Mouse (Mus musculus): ENCODE measurements around the gene Ier5.

DNA sequence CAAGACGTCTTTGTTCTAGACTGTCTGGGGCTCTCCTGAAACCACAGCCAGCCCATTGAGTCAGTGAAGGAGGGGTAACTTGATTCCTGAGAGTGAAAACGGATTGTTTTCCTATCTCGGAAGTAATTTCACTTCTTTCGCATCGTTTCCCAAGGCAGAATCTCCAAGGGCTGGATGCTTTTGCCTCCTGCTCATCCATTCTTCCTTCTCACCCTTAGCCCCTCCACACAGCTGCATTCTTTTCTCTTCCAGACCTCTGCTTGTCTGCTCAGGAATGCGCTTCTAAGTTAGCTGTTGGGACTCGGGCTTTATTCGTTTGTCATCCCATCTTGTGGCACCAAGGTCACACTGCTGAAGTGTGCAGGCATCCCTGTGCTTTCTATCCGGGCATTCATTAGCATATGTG lies 46.7 kb downstream of the Ier5 start:
- TF ChIP-seq POLR2A (IDR thresholded peaks at IDR 0.05; ENCODE audit: control insufficient read depth, low read depth, low read length): no peak
- TF ChIP-seq CTCF (IDR thresholded peaks at IDR 0.05; ENCODE audit: control insufficient read depth, insufficient read depth, insufficient replicate concordance, low read depth, low read length): no peak

Data from testis, adult 2 months (tissue).